8 mouse cellular contexts compared by ENCODE assay signal in the genomic region with DNA sequence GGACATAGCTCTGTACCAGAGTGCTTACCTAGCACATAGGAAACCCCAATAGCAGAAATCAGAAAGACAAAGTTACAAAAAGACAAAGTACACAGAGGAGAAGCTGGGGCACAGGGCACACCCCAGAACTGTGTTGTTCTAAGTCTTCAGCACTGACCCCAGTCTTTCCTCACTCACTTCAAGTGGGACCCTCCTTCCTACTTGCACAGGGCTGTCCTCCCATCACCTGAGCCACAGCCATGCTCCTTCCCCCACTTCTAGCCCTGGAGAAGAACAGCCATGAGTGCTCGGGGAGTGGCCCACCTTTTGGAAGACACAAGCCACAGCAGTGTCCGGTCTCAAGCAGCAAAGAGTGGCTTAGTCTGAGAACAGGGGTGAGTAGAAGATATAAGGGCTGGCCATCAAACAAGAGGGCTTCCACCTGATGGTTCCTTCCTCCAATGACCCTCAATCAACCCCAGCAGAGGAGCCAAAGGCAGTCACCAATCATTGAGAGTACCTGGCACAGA. TPM values are rescaled to one million over a fixed set of nuclear protein-coding genes. Genes with fewer than 3 reads are reported as not detected.
DNase-seq lines count a peak whose midpoint lies in the region; ATAC-seq and TF ChIP-seq lines count a peak whose summit lies in the region.

Gene Dnmt1 (minus strand): TSS at position 459 of the 509 bp plus-strand sequence.

- H3K4me1 ChIP-seq in CH12.LX (ENCODE audit: control insufficient read depth in 1 of 2, insufficient read depth in 2 of 2): peaks cover 0 to 6% of the 10 kb centered on the region in 2 experiments; a peak in 3 of 4 replicates
- H3K4me1 ChIP-seq in forebrain, embryonic 11.5 days (replicated peaks; ENCODE audit: control insufficient read depth, insufficient read depth, low read length): no peaks in the 10 kb centered on the region
- H3K4me1 ChIP-seq in hindbrain, embryonic 14.5 days (replicated peaks; ENCODE audit: control insufficient read depth, insufficient read depth, low read length): no peaks in the 10 kb centered on the region
- no peaks in the 10 kb centered on the region for H3K4me1 ChIP-seq in liver, embryonic 16.5 days (ENCODE audit: control insufficient read depth, low read depth, low read length)

- TF ChIP-seq EP300 in CH12.LX (IDR thresholded peaks at IDR 0.05; ENCODE audit: low read length): no peak

- TF ChIP-seq POLR2A in CH12.LX (IDR thresholded peaks at IDR 0.05; ENCODE audit: low read depth, low read length): no peak

- no peak for TF ChIP-seq CTCF in CH12.LX (conservative IDR thresholded peaks at IDR 0.05 in 1 of 2, IDR thresholded peaks at IDR 0.05 in 1 of 2; ENCODE audit: low read depth in 2 of 2, low read length in 2 of 2)

- H3K4me2 ChIP-seq in CH12.LX (ENCODE audit: insufficient read depth, low read depth, poor library complexity, severe bottlenecking): no peak within 1 kb of the TSS
- no peak within 1 kb of the TSS for H3K4me2 ChIP-seq in forebrain, embryonic 11.5 days (ENCODE audit: low read depth, low read length, severe bottlenecking)
- no peak within 1 kb of the TSS for H3K4me2 ChIP-seq in hindbrain, embryonic 14.5 days (replicated peaks)
- H3K4me2 ChIP-seq in liver, embryonic 16.5 days (ENCODE audit: low read depth, low read length): no peak within 1 kb of the TSS

- H3K4me3 ChIP-seq in CH12.LX (replicated peaks in 1 of 3; ENCODE audit: low read depth in 2 of 3, low read length in 2 of 3, poor library complexity in 1 of 3): no peak within 1 kb of the TSS
- H3K4me3 ChIP-seq in forebrain, embryonic 11.5 days (ENCODE audit: low read depth, low read length): no peak within 1 kb of the TSS
- H3K4me3 ChIP-seq in hindbrain, embryonic 14.5 days (replicated peaks; ENCODE audit: low read length): no peak within 1 kb of the TSS
- H3K4me3 ChIP-seq in liver, embryonic 16.5 days (ENCODE audit: low read depth, low read length): no peak within 1 kb of the TSS

- H3K27me3 ChIP-seq in CH12.LX (replicated peaks): no peaks in the 10 kb centered on the region
- no peaks in the 10 kb centered on the region for H3K27me3 ChIP-seq in forebrain, embryonic 11.5 days (ENCODE audit: control insufficient read depth, insufficient read depth, low read length)
- no peaks in the 10 kb centered on the region for H3K27me3 ChIP-seq in hindbrain, embryonic 14.5 days (ENCODE audit: control insufficient read depth, insufficient read depth, low read length)
- no peaks in the 10 kb centered on the region for H3K27me3 ChIP-seq in liver, embryonic 16.5 days (ENCODE audit: control insufficient read depth, insufficient read depth, low read depth, low read length)

- no peaks in the 10 kb centered on the region for H3K36me3 ChIP-seq in CH12.LX (replicated peaks in 1 of 2; ENCODE audit: control insufficient read depth in 1 of 2, insufficient read depth in 1 of 2, low read length in 1 of 2)
- no peaks in the 10 kb centered on the region for H3K36me3 ChIP-seq in forebrain, embryonic 11.5 days (ENCODE audit: control insufficient read depth, insufficient read depth, low read length)
- H3K36me3 ChIP-seq in hindbrain, embryonic 14.5 days (replicated peaks; ENCODE audit: control insufficient read depth, insufficient read depth): no peaks in the 10 kb centered on the region
- no peaks in the 10 kb centered on the region for H3K36me3 ChIP-seq in liver, embryonic 16.5 days (ENCODE audit: control insufficient read depth, insufficient read depth)

- in situ Hi-C loops in CH12.LX (cut with MboI; ENCODE audit: low pct_ligation_motif_present, low pct_unique_long_range_greater_than_20kb, low sequenced_read_pairs): no loop called here

- H3K27ac ChIP-seq in CH12.LX (ENCODE audit: insufficient read depth, low read depth): no peak within 1 kb of the TSS
- no peak within 1 kb of the TSS for H3K27ac ChIP-seq in forebrain, embryonic 11.5 days (ENCODE audit: low read depth, low read length)
- H3K27ac ChIP-seq in hindbrain, embryonic 14.5 days: no peak within 1 kb of the TSS
- no peak within 1 kb of the TSS for H3K27ac ChIP-seq in liver, embryonic 16.5 days (ENCODE audit: low read length)

- H3K9ac ChIP-seq in CH12.LX (ENCODE audit: insufficient read depth, low read depth): no peak within 1 kb of the TSS
- no peak within 1 kb of the TSS for H3K9ac ChIP-seq in forebrain, embryonic 11.5 days (ENCODE audit: low read length)
- H3K9ac ChIP-seq in hindbrain, embryonic 14.5 days: no peak within 1 kb of the TSS
- no peak within 1 kb of the TSS for H3K9ac ChIP-seq in liver, embryonic 16.5 days (ENCODE audit: low read depth, low read length)

- DNase-seq in adrenal gland, adult 18-20 months (ENCODE audit: low spot score in 2 of 2): no peak
- DNase-seq in adrenal gland, adult (ENCODE audit: inconsistent age in 2 of 2, low spot score in 1 of 2): no peak
- DNase-seq in CH12.LX (ENCODE audit: extremely low read depth): no peak
- no peak for DNase-seq in forebrain, embryonic 11.5 days (ENCODE audit: low spot score)
- DNase-seq in hindbrain, embryonic 14.5 days (ENCODE audit: low spot score): no peak
- DNase-seq in embryo, embryonic 9.5 days (ENCODE audit: extremely low spot score): no peak
- DNase-seq in spleen, postnatal 10 days (ENCODE audit: low spot score in 2 of 2): no peak

- H3K79me2 ChIP-seq in CH12.LX (replicated peaks; ENCODE audit: control insufficient read depth, extremely low read depth, insufficient read depth, poor library complexity, severe bottlenecking): no peaks in the 10 kb centered on the region

- no peaks in the 10 kb centered on the region for H3K9me3 ChIP-seq in CH12.LX (replicated peaks; ENCODE audit: low read length)
- no peaks in the 10 kb centered on the region for H3K9me3 ChIP-seq in forebrain, embryonic 11.5 days (ENCODE audit: control insufficient read depth, low read length)
- H3K9me3 ChIP-seq in hindbrain, embryonic 14.5 days (ENCODE audit: control insufficient read depth, low read length): no peaks in the 10 kb centered on the region
- H3K9me3 ChIP-seq in liver, embryonic 16.5 days (replicated peaks; ENCODE audit: control insufficient read depth, low read length): no peaks in the 10 kb centered on the region

- no peak for ATAC-seq in forebrain, embryonic 11.5 days (replicated peaks; ENCODE audit: low FRiP score)
- no peak for ATAC-seq in hindbrain, embryonic 14.5 days (ENCODE audit: low FRiP score)
- no peak for ATAC-seq in liver, embryonic 16.5 days (ENCODE audit: low read depth)

- 86% methylated on average over 2 of the region's 2 CpGs for WGBS in forebrain, embryonic 11.5 days
- WGBS in hindbrain, embryonic 14.5 days: 96% methylated on average over 2 of the region's 2 CpGs
- whole genome bisulfite sequencing in liver, embryonic 16.5 days (ENCODE audit: insufficient replicate concordance): 79% methylated on average over 2 of the region's 2 CpGs

- no peak for TF ChIP-seq RAD21 in CH12.LX (IDR thresholded peaks at IDR 0.05; ENCODE audit: low read depth, low read length)

- dilution Hi-C loops in CH12.LX (cut with MboI; ENCODE audit: extremely low pct_ligation_motif_present, extremely low pct_unique_long_range_greater_than_20kb, low sequenced_read_pairs): no loop called here

TF ChIP-seq in CH12.LX, 34 proteins besides CTCF, POLR2A, EP300 and RAD21:
- TF ChIP-seq CHD1 (IDR thresholded peaks at IDR 0.05; ENCODE audit: low read depth, low read length) (no peak), CHD2 (IDR thresholded peaks at IDR 0.05; ENCODE audit: low read length) (no peak), ZMIZ1 (IDR thresholded peaks at IDR 0.05; ENCODE audit: low read depth, low read length) (no peak)
TF ChIP-seq in CH12.LX: peak in this region for 0.

RNA-seq across cellular contexts. Expression of gene Dnmt1, which starts in this region (rescaled TPM):
- total RNA-seq in adrenal gland, adult 18-20 months (2021): 10 to 100 TPM; 33.6 to 34.9 TPM
- total RNA-seq in CH12.LX (2012; rRNA removed) (121 and 130 TPM in 2 replicates), CH12.LX (2014; rRNA removed) (84.8 and 89.9 TPM in 2 replicates)
- polyA plus RNA-seq in CH12.LX (2012; ENCODE audit: insufficient read length, low read depth): 145 and 190 TPM in 2 replicates
- 93.4 and 94.8 TPM in 2 replicates for polyA plus RNA-seq in forebrain, embryonic 11.5 days (2014; fragmentation: Nextera tagmentation; extraction: Ambion mirVana)
- 37.8 and 41.1 TPM in 2 replicates for polyA plus RNA-seq in hindbrain, embryonic 14.5 days (2014; fragmentation: Nextera tagmentation; extraction: Ambion mirVana)
- 53.4 and 55.7 TPM in 2 replicates for polyA plus RNA-seq in liver, embryonic 16.5 days (2015; fragmentation: Nextera tagmentation; extraction: Ambion mirVana)
